Mouse (Mus musculus) skeletal muscle tissue, adult 2 months (tissue): Measurements from ENCODE around the gene Trim80.
"Not testable (repeated sequence)": the region's sequence is repeated elsewhere in the genome, so short reads cannot be mapped to it uniquely, and the experiment has no call there.

ENCODE experiments used
- DNase-seq: peaks from one replicate; pipeline ENCODE4 v3.0.0-alpha.2; 2012; ENCODE audit warnings: low read depth, low spot score

Trim80 gene

GRCm38 (mm10) chr11:115492387-115492786 lies 52.0 kb downstream of the Trim80 start:
- no peak for DNase-seq

DNA sequence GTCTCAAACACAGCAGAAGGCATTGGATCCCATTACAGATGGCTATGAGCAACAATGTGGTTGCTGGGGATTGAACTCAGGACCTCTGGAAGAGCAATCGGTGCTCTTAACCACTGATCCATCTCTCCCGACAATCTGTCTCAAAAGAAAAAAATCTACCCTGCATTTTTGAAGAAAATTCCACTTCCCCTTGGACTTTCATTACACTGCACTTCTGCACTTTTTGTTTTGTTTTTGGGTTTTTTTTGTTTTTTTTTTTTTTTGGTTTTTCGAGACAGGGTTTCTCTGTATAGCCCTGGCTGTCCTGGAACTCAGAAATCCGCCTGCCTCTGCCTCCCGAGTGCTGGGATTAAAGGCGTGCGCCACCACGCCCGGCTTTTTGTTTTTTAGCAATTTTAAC lies 56.2 kb downstream of the Trim80 start:
- DNase-seq, result not testable (repeated sequence)
